Mouse (Mus musculus): ENCODE results near the gene Fancm. TPM values are rescaled to one million over a fixed set of nuclear protein-coding genes. Genes with fewer than 3 reads are reported as not detected.

The Fancm gene
- polyA plus RNA-seq, 1 experiment from 2014 or later: 11.3 TPM

DNA sequence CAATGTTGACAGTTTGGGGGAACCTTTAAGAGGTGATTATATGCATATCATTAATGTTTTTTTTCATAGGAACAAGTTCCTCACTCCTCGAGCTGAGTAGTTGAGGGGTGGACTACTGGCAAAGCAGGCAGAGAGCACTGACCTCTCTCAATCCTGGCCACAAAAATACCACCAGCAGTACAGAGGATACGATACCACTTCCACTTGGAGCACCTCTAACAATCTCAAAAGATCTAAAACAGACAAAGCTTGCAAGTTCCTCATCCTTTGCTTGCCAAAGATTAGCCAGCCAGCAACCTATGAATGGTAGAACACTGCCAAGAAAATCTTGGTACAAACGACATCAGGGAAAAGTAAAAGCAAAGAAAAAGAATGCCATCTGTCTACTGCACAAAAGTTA, 9.2 kb upstream of the Fancm start:
- Histone ChIP-seq H3K9ac (ENCODE audit: low read length) (no peak overlapping the region), H3K27ac (ENCODE audit: low read depth, low read length) (no peak overlapping the region), H3K9me3 (ENCODE audit: control insufficient read depth, low read length) (no peaks in the 10 kb centered on the region), H3K27me3 (ENCODE audit: control insufficient read depth, insufficient read depth, low read length) (no peaks in the 10 kb centered on the region), H3K4me1 (ENCODE audit: control insufficient read depth, insufficient read depth, low read length) (no peaks in the 10 kb centered on the region), H3K4me2 (no peak overlapping the region), H3K36me3 (ENCODE audit: control insufficient read depth, insufficient read depth, low read length) (peaks cover 9% of the 10 kb centered on the region; the same call in 1 of the 2 replicates), H3K4me3 (ENCODE audit: low read depth, low read length) (no peak overlapping the region)
- no peak for ATAC-seq (ENCODE audit: low FRiP score)
- peak; percentile 78 for DNase-seq (ENCODE audit: low spot score, missing footprints)
- WGBS: 80% methylated on average over 3 of the region's 3 CpGs

DNA sequence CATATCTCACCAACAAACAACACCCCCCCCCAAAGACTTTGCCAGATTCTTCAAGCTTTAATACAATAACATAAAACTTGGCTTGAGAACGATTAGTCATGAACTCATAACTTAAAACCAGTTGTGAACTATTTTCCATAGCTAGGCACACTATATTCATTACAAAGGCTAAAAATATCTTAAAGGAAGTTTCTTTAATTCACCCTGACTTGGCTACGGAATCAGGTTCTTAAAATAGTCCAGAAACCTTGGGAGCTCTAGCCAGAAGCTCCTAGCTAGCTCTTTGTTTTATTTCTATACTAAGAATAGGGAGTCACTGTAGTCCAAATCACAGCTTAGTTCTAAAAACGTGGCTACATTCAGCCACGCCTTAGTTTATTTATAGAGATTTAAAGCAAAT, 7.0 kb upstream of the Fancm start:
- DNase-seq (ENCODE audit: low spot score, missing footprints) (peak; percentile 75), ATAC-seq (ENCODE audit: low FRiP score) (no peak)
- Histone ChIP-seq H3K4me1 (ENCODE audit: control insufficient read depth, insufficient read depth, low read length) (0 out of 2 replicates have a peak, but pooled peaks cover 2% of the 10 kb centered on the region), H3K27ac (ENCODE audit: low read depth, low read length) (no peak overlapping the region), H3K36me3 (ENCODE audit: control insufficient read depth, insufficient read depth, low read length) (peaks cover 6% of the 10 kb centered on the region; the same call in 1 of the 2 replicates), H3K4me2 (no peak overlapping the region), H3K4me3 (ENCODE audit: low read depth, low read length) (no peak overlapping the region), H3K9ac (ENCODE audit: low read length) (no peak overlapping the region), H3K27me3 (ENCODE audit: control insufficient read depth, insufficient read depth, low read length) (no peaks in the 10 kb centered on the region), H3K9me3 (ENCODE audit: control insufficient read depth, low read length) (no peaks in the 10 kb centered on the region)
- 88% methylated on average over 4 of the region's 4 CpGs for WGBS

DNA sequence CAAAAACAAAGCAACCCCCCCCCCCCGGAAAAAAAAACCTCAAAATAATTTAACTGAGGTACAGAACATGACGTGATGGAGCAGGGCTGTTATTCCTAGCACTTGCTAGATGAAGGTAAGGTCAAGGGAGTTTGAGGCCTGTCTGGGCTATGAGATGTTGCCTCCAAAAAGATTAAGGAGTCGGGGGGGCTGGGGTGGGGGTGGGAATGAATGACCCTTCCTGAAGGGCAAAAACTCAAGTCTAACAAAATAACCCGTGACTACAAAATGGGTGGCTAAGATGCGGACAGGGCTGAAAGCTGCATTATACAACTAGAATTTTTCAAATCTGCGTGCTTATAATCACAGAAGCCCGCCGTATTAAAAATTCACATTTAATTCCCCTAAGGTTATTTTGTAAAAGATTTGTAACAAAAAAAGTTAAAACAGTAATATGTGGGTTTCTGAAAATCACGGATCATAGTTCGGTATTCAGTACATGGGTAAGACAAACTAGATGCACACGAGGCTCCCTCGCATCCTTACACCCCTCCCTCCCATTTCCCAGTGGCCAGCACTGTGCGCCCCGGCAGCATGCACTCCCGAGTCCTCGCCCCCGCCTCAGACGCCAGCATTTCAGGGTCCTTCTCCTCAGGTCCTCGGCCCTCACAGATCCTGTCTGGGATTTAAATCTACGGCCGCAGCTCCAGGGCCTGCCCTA, 2.3 kb upstream of the Fancm start:
- H3K4me2 ChIP-seq: peak overlapping the region; percentile 83
- H3K27ac ChIP-seq (ENCODE audit: low read depth, low read length): peak overlapping the region; percentile 80
- H3K27me3 ChIP-seq (ENCODE audit: control insufficient read depth, insufficient read depth, low read length): no peaks in the 10 kb centered on the region
- DNase-seq (ENCODE audit: low spot score, missing footprints) (no peak), ATAC-seq (ENCODE audit: low FRiP score) (peak; percentile 77)
- H3K4me3 ChIP-seq (ENCODE audit: low read depth, low read length): peak overlapping the region; percentile 90
- H3K36me3 ChIP-seq (ENCODE audit: control insufficient read depth, insufficient read depth, low read length): no peaks in the 10 kb centered on the region
- H3K9me3 ChIP-seq (ENCODE audit: control insufficient read depth, low read length): no peaks in the 10 kb centered on the region
- 4% methylated on average over 21 of the region's 21 CpGs for WGBS
- H3K4me1 ChIP-seq (ENCODE audit: control insufficient read depth, insufficient read depth, low read length): peaks cover 14% of the 10 kb centered on the region
- peak overlapping the region; percentile 89 for H3K9ac ChIP-seq (ENCODE audit: low read length)

DNA sequence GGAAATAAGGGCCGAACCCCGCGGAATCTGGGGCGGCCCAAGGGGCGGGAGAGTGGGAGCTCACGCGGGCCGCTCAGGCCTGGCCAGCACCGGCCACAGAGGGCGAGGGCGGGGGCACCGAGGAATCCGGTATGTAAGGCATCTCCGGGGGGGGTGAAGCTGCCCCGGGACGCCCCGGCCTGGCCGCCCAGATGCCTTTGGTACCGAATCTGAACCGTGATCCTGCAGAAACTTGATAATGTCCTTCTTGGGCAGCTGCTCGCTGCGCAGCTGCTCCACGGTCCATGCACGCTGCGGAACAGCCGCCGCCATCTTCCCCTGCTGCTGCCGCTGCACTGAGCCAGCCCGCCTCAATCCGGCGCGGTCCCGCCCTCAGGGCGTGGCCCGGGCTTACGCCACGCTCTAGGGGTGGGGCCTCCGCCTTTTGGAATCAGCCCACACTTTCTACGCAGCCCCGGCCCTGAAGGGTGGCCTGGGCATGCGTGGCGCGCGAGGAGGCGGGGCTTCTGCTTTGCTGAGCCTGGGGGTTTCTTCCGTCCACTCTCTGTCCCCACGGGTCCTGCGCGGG, 1.7 kb upstream of the Fancm start, which contains the start of gene Fkbp3:
Gene Fkbp3, minus strand, starts transcription at position 397 of the 568 bp plus-strand sequence.
- no peaks in the 10 kb centered on the region for H3K36me3 ChIP-seq (ENCODE audit: control insufficient read depth, insufficient read depth, low read length)
- ATAC-seq (ENCODE audit: low FRiP score) (peak; percentile 99), DNase-seq (ENCODE audit: low spot score, missing footprints) (peak; percentile 100)
- peak within 1 kb of the TSS; percentile 80 for H3K27ac ChIP-seq (ENCODE audit: low read depth, low read length)
- H3K4me2 ChIP-seq: peak within 1 kb of the TSS; percentile 83
- peaks cover 14% of the 10 kb centered on the region for H3K4me1 ChIP-seq (ENCODE audit: control insufficient read depth, insufficient read depth, low read length)
- no peaks in the 10 kb centered on the region for H3K27me3 ChIP-seq (ENCODE audit: control insufficient read depth, insufficient read depth, low read length)
- no peaks in the 10 kb centered on the region for H3K9me3 ChIP-seq (ENCODE audit: control insufficient read depth, low read length)
- WGBS: 0% methylated on average over 45 of the region's 49 CpGs
- H3K4me3 ChIP-seq (ENCODE audit: low read depth, low read length): peak within 1 kb of the TSS; percentile 90
- peak within 1 kb of the TSS; percentile 89 for H3K9ac ChIP-seq (ENCODE audit: low read length)

DNA sequence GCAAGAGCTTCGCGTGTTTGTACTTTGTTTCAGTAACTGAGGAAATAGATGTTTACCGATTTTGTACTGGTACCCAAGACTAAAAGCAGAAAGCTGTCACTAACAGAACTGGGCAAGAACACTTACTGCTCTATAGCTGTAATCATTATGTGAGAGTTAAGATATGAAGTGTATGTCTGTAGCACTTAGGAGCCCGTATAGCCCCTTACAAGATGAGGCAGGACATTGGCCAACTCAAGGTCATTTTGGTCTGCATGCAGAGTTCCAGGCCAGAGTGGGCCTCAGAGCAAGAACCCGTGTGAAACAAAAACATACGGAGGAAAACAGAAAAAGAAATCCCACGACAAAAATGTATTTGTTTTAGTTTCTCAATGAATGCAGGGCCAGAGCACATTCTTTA, 752 bp upstream of the Fancm start:
- H3K4me3 ChIP-seq (ENCODE audit: low read depth, low read length): peak overlapping the region; percentile 90
- WGBS: 47% methylated on average over 7 of the region's 7 CpGs
- peak overlapping the region; percentile 83 for H3K4me2 ChIP-seq
- no peaks in the 10 kb centered on the region for H3K27me3 ChIP-seq (ENCODE audit: control insufficient read depth, insufficient read depth, low read length)
- DNase-seq (ENCODE audit: low spot score, missing footprints) (no peak), ATAC-seq (ENCODE audit: low FRiP score) (no peak)
- peaks cover 14% of the 10 kb centered on the region for H3K4me1 ChIP-seq (ENCODE audit: control insufficient read depth, insufficient read depth, low read length)
- H3K9ac ChIP-seq (ENCODE audit: low read length): no peak overlapping the region; the same call in 1 of the 2 replicates
- no peaks in the 10 kb centered on the region for H3K9me3 ChIP-seq (ENCODE audit: control insufficient read depth, low read length)
- peak overlapping the region; percentile 27; the same call in 1 of the 2 replicates for H3K27ac ChIP-seq (ENCODE audit: low read depth, low read length)
- H3K36me3 ChIP-seq (ENCODE audit: control insufficient read depth, insufficient read depth, low read length): no peaks in the 10 kb centered on the region

DNA sequence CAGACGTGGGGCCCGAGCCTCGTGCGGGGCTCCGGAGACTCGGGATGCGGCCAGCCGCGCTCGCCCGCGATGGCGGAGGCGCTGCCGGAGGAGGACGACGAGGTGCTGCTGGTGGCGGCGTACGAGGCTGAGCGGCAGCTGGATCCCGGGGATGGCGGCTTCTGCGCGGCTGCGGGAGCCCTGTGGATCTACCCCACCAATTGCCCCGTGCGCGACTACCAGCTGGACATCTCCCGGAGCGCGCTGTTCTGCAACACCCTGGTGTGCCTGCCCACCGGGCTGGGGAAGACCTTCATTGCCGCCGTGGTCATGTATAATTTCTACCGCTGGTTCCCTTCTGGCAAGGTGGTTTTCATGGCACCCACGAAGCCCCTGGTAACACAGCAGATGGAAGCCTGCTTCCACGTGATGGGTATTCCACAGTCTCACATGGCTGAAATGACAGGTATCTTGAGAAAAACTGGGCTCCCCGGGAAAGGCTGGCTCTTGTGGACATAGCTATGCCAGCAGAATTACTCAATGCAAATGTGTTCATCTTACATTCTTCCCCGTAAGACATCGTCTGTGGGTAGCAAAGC, 419 bp downstream of the Fancm start:
- under 1% methylated on average over 41 of the region's 41 CpGs for WGBS
- DNase-seq (ENCODE audit: low spot score, missing footprints) (peak; percentile 89), ATAC-seq (ENCODE audit: low FRiP score) (peak; percentile 1; the same call in 1 of the 2 replicates)
- H3K4me2 ChIP-seq: peak overlapping the region; percentile 83
- no peaks in the 10 kb centered on the region for H3K9me3 ChIP-seq (ENCODE audit: control insufficient read depth, low read length)
- peak overlapping the region; percentile 90 for H3K4me3 ChIP-seq (ENCODE audit: low read depth, low read length)
- peak overlapping the region; percentile 75 for H3K27ac ChIP-seq (ENCODE audit: low read depth, low read length)
- no peaks in the 10 kb centered on the region for H3K36me3 ChIP-seq (ENCODE audit: control insufficient read depth, insufficient read depth, low read length)
- H3K27me3 ChIP-seq (ENCODE audit: control insufficient read depth, insufficient read depth, low read length): no peaks in the 10 kb centered on the region
- H3K9ac ChIP-seq (ENCODE audit: low read length): peak overlapping the region; percentile 85
- H3K4me1 ChIP-seq (ENCODE audit: control insufficient read depth, insufficient read depth, low read length): peaks cover 14% of the 10 kb centered on the region

DNA sequence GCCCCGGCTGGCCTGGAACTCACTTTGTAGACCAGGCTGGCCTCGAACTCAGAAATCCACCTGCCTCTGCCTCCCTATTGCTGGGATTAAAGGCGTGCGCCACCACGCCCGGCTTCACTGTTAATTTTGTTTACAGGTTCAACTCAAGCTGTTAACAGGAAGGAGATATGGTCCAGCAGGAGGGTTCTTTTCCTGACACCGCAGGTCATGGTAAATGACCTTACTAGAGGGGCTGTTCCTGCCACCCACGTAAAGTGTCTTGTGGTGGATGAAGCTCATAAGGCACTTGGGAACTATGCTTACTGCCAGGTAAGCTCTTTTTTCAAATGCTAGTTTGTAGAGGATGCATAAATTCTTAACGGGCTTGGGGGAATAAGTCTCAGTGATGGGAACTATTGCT, 1.5 kb downstream of the Fancm start:
- Histone ChIP-seq H3K27ac (ENCODE audit: low read depth, low read length) (no peak overlapping the region), H3K4me1 (ENCODE audit: control insufficient read depth, insufficient read depth, low read length) (peaks cover 14% of the 10 kb centered on the region), H3K36me3 (ENCODE audit: control insufficient read depth, insufficient read depth, low read length) (no peaks in the 10 kb centered on the region), H3K4me3 (ENCODE audit: low read depth, low read length) (peak overlapping the region; percentile 90), H3K9me3 (ENCODE audit: control insufficient read depth, low read length) (no peaks in the 10 kb centered on the region), H3K27me3 (ENCODE audit: control insufficient read depth, insufficient read depth, low read length) (no peaks in the 10 kb centered on the region), H3K4me2 (peak overlapping the region; percentile 83; the same call in 1 of the 2 replicates), H3K9ac (ENCODE audit: low read length) (no peak overlapping the region)
- DNase-seq (ENCODE audit: low spot score, missing footprints) (no peak), ATAC-seq (ENCODE audit: low FRiP score) (no peak)
- 81% methylated on average over 9 of the region's 9 CpGs for WGBS

DNA sequence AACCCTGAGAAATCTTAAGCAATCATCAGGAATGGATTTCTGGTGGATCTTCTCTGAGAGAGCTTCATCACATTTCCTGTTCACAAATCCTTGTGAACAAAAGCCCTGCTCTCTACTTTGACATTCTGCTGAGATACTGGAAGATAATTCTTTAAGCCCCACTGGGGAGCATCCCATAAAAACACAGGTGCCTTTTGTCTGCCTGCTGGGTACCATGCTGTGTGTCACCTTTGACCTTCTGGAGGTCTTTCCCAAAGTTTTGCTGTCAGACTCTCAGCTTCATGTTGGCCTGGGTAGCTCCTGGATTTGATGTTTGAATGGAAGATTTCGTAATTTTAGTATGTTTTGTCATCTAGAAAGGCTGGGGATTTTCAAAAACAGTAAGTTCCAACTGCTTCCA, 33.3 kb downstream of the Fancm start:
- no peaks in the 10 kb centered on the region for H3K4me1 ChIP-seq (ENCODE audit: control insufficient read depth, insufficient read depth, low read length)
- no peak overlapping the region for H3K4me2 ChIP-seq
- WGBS: 69% methylated on average over 1 of the region's 1 CpGs
- no peak overlapping the region for H3K4me3 ChIP-seq (ENCODE audit: low read depth, low read length)
- peaks cover 11% of the 10 kb centered on the region for H3K36me3 ChIP-seq (ENCODE audit: control insufficient read depth, insufficient read depth, low read length)
- DNase-seq (ENCODE audit: low spot score, missing footprints) (no peak), ATAC-seq (ENCODE audit: low FRiP score) (no peak)
- no peaks in the 10 kb centered on the region for H3K9me3 ChIP-seq (ENCODE audit: control insufficient read depth, low read length)
- no peaks in the 10 kb centered on the region for H3K27me3 ChIP-seq (ENCODE audit: control insufficient read depth, insufficient read depth, low read length)
- H3K9ac ChIP-seq (ENCODE audit: low read length): no peak overlapping the region
- H3K27ac ChIP-seq (ENCODE audit: low read depth, low read length): no peak overlapping the region

DNA sequence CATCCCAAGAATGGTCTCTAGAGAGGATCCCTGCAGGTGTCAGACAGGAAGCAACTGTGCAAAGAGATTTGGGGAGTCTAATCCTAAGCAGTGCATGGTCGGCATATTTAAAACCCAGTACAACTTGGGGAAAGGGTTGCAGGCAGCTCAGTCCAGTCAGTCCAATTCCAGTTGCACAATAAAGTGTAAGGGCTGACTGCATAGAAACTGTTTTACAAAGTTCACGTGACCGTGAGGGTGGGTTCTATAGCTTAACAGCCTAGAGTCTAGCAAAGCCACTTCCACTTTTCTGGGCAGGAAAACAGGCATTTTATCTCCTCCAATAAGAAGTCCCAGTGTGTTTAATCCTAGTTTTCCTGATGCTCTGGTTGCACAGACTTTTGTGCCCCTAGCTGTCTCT, 36.1 kb downstream of the Fancm start:
- no peak for DNase-seq (ENCODE audit: low spot score, missing footprints)
- Histone ChIP-seq H3K27me3 (ENCODE audit: control insufficient read depth, insufficient read depth, low read length) (no peaks in the 10 kb centered on the region), H3K4me3 (ENCODE audit: low read depth, low read length) (no peak overlapping the region), H3K36me3 (ENCODE audit: control insufficient read depth, insufficient read depth, low read length) (peaks cover 7% of the 10 kb centered on the region), H3K9me3 (ENCODE audit: control insufficient read depth, low read length) (no peaks in the 10 kb centered on the region), H3K4me1 (ENCODE audit: control insufficient read depth, insufficient read depth, low read length) (no peaks in the 10 kb centered on the region), H3K4me2 (no peak overlapping the region), H3K9ac (ENCODE audit: low read length) (no peak overlapping the region), H3K27ac (ENCODE audit: low read depth, low read length) (no peak overlapping the region)
- ATAC-seq (ENCODE audit: low FRiP score): no peak
- WGBS: 92% methylated on average over 3 of the region's 3 CpGs

Measured in midbrain, embryonic 11.5 days (tissue).